Mouse (Mus musculus) ovary, postnatal 14 days (tissue): ENCODE data around the gene Kansl3.

ENCODE experiments used
- DNase-seq: peaks from one replicate; pipeline ENCODE4 v3.0.0; 2022; ENCODE audit warnings: low spot score

The Kansl3 gene

GRCm38 (mm10) chr1:36321829-36322573, 47.0 kb downstream of the Kansl3 start:
- no peak for DNase-seq

GRCm38 (mm10) chr1:36321164-36321563, 47.8 kb downstream of the Kansl3 start:
- DNase-seq, result no peak

GRCm38 (mm10) chr1:36315776-36316100, 53.2 kb downstream of the Kansl3 start:
- no peak for DNase-seq

GRCm38 (mm10) chr1:36314959-36315775, 53.8 kb downstream of the Kansl3 start:
- no peak for DNase-seq

GRCm38 (mm10) chr1:36309498-36309901, 59.5 kb downstream of the Kansl3 start:
- DNase-seq, result no peak

- no peak for DNase-seq
Measured at GRCm38 (mm10) chr1:36308966-36309475, 60.0 kb downstream of the Kansl3 start.

GRCm38 (mm10) chr1:36308451-36308901, 60.5 kb downstream of the Kansl3 start:
- DNase-seq, result no peak

- DNase-seq, result peak; percentile 69
Measured at GRCm38 (mm10) chr1:36307495-36308280, 61.3 kb downstream of the Kansl3 start, which contains the start of gene Arid5a. TSS of gene Arid5a (plus strand) at chr1:36307733.

- DNase-seq, result no peak
Measured at GRCm38 (mm10) chr1:36307121-36307494, 61.9 kb downstream of the Kansl3 start.

- no peak for DNase-seq
Measured at GRCm38 (mm10) chr1:36306120-36306519, 62.9 kb downstream of the Kansl3 start.

GRCm38 (mm10) chr1:36304764-36305163, 64.2 kb downstream of the Kansl3 start:
- no peak for DNase-seq

- DNase-seq, result peak; percentile 68
Measured at GRCm38 (mm10) chr1:36303381-36304320, 65.3 kb downstream of the Kansl3 start.

GRCm38 (mm10) chr1:36302957-36303356, 66.0 kb downstream of the Kansl3 start:
- no peak for DNase-seq

GRCm38 (mm10) chr1:36302273-36302672, 66.7 kb downstream of the Kansl3 start:
- no peak for DNase-seq

- no peak for DNase-seq
Measured at GRCm38 (mm10) chr1:36300486-36300885, 68.5 kb downstream of the Kansl3 start.

GRCm38 (mm10) chr1:36299676-36300075, 69.3 kb downstream of the Kansl3 start:
- DNase-seq, result no peak

GRCm38 (mm10) chr1:36299126-36299525, 69.9 kb downstream of the Kansl3 start:
- no peak for DNase-seq

- DNase-seq, result no peak
Measured at GRCm38 (mm10) chr1:36298107-36298506, 70.9 kb downstream of the Kansl3 start.

- no peak for DNase-seq
Measured at GRCm38 (mm10) chr1:36296466-36297149, 72.4 kb downstream of the Kansl3 start.

- no peak for DNase-seq
Measured at GRCm38 (mm10) chr1:36294402-36294801, 74.6 kb downstream of the Kansl3 start.
